Mouse (Mus musculus) neural tube, embryonic 15.5 days (tissue): Measurements from ENCODE around the gene Gga1. TPM values are rescaled to one million over a fixed set of nuclear protein-coding genes. Genes with fewer than 3 reads are reported as not detected.
"Not testable (repeated sequence)": the region's sequence is repeated elsewhere in the genome, so short reads cannot be mapped to it uniquely, and the experiment has no call there.

Experiments used
- ATAC-seq: fragments of 200-750 bp; cut with Nextera tagmentation; 2 replicates; pipeline ENCODE4 v1.8.0; 2017; ENCODE audit warnings: mild to moderate bottlenecking, moderate TSS enrichment, moderate library complexity; ENCODE audit not compliant: low FRiP score
- H3K27ac ChIP-seq: fragments of 300-500 bp; sonication (generic); replicated peaks from 2 replicates; pipeline ENCODE4 v1.5.1; 2015; ENCODE audit warnings: mild to moderate bottlenecking, inconsistent platforms
- H3K27me3 ChIP-seq: fragments of 300-500 bp; sonication (generic); replicated peaks from 2 replicates; pipeline ENCODE4 v1.6.1; 2015; ENCODE audit warnings: inconsistent platforms
- H3K36me3 ChIP-seq: fragments of 300-500 bp; sonication (generic); 2 replicates; pipeline ENCODE4 v1.6.1; 2015; ENCODE audit warnings: inconsistent platforms
- H3K4me1 ChIP-seq: fragments of 300-500 bp; sonication (generic); 2 replicates; pipeline ENCODE4 v1.6.1; 2015; ENCODE audit warnings: inconsistent platforms
- H3K4me2 ChIP-seq: fragments of 300-500 bp; sonication (generic); 2 replicates; pipeline ENCODE4 v1.6.1; 2015; ENCODE audit warnings: inconsistent platforms, mild to moderate bottlenecking, moderate library complexity
- H3K4me3 ChIP-seq: fragments of 300-500 bp; sonication (generic); replicated peaks from 2 replicates; pipeline ENCODE4 v1.5.1; 2015; ENCODE audit warnings: mild to moderate bottlenecking, inconsistent platforms
- H3K9ac ChIP-seq: fragments of 300-500 bp; sonication (generic); replicated peaks from 2 replicates; pipeline ENCODE4 v1.6.1; 2015; ENCODE audit warnings: mild to moderate bottlenecking, inconsistent platforms
- H3K9me3 ChIP-seq: fragments of 300-500 bp; sonication (generic); replicated peaks from 2 replicates; pipeline ENCODE4 v1.6.1; 2016; ENCODE audit warnings: inconsistent platforms
- WGBS: fragments of 180-500 bp; shearing (Covaris S2); methylation state at CpG from one replicate; pipeline ENCODE4 v1.1.7; 2015; ENCODE audit warnings: mixed read lengths; 5-methylcytosine and 5-hydroxymethylcytosine counted together
- polyA plus RNA-seq: library from polyadenylated mRNA; unstranded; fragments of >200 nt; fragmentation: Nextera tagmentation; extraction: Ambion mirVana; gene quantifications from 2 replicates; pipeline ENCODE4 v1.2.1, GENCODE M21; 2015

The Gga1 gene
- polyA plus RNA-seq, 1 experiment from 2014 or later: 42.6 TPM

DNA sequence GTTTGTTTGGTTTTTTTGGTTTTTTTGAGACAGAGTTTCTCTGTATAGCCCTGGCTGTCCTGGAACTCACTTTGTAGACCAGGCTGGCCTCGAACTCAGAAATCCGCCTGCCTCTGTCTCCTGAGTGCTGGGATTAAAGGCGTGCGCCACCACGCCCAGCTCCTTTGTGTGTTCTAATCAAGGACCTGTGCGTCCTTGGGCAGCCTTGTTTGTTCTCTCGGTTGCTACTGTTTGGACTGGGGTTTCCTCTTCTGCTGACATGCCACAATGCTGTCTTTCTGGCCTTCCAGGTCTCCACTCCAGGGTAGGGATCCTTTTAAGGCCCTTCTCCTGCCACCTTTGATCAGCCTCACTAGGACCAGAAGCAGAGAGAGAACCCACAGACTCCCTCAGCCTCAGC lies 30.2 kb upstream of the Gga1 start:
- not testable (repeated sequence) for H3K9ac ChIP-seq, H3K4me3 ChIP-seq, H3K9me3 ChIP-seq, ATAC-seq, H3K27ac ChIP-seq, H3K36me3 ChIP-seq, H3K4me2 ChIP-seq
- WGBS: 83% methylated on average over 7 of the region's 7 CpGs
- peaks cover 40% of the 10 kb centered on the region for H3K4me1 ChIP-seq
- peaks cover 21% of the 10 kb centered on the region for H3K27me3 ChIP-seq

DNA sequence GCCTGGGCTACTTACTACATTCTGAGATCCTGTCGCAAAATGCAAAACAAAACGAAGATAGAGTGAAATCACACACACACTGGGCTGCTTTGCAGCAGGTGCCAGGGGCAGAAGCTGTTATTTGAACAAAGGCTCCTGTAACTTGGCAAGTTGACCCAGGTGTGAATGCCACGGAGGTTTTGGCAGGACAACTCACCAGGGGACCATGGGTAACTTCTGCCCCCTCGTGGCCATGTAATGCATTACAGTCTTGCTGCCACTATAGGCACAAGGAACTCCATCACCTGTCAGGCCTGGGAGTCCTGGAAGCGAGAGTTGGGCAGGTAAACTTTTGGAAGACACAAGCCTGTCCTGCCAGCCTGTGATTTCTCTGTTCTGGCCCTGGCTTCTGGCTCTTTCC lies 28.5 kb upstream of the Gga1 start:
- Histone ChIP-seq H3K9me3 (no peaks in the 10 kb centered on the region), H3K9ac (no peak overlapping the region), H3K36me3 (no peaks in the 10 kb centered on the region), H3K4me3 (no peak overlapping the region), H3K27ac (no peak overlapping the region), H3K27me3 (peaks cover 14% of the 10 kb centered on the region), H3K4me2 (no peak overlapping the region), H3K4me1 (peaks cover 29% of the 10 kb centered on the region)
- no peak for ATAC-seq
- 36% methylated on average over 5 of the region's 5 CpGs for WGBS

DNA sequence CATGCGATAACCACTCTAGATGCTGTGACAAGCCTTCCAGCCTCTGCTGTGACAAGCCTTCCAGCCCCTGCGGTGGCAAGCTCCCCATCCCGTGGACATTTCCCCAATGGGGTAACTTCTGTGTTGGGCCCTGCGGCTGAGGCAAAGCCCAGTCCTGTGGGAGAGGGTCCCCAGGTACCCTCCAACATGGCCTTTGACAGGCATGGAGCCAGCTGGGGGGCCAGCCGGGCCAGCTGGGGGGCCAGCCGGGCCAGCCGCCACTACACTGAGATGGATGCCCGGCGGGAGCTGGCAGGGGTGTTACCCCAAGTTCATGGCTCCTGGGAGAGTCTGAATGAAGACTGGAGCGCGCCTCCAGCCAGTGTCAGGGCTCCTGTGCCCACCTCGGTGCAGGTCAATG lies 27.5 kb upstream of the Gga1 start:
- ATAC-seq: no peak
- no peaks in the 10 kb centered on the region for H3K36me3 ChIP-seq
- peaks cover 4% of the 10 kb centered on the region for H3K27me3 ChIP-seq
- no peak overlapping the region for H3K27ac ChIP-seq
- H3K4me2 ChIP-seq: no peak overlapping the region
- H3K4me1 ChIP-seq: peaks cover 23% of the 10 kb centered on the region
- H3K4me3 ChIP-seq: no peak overlapping the region
- H3K9me3 ChIP-seq: no peaks in the 10 kb centered on the region
- 85% methylated on average over 12 of the region's 12 CpGs for WGBS
- H3K9ac ChIP-seq: no peak overlapping the region

DNA sequence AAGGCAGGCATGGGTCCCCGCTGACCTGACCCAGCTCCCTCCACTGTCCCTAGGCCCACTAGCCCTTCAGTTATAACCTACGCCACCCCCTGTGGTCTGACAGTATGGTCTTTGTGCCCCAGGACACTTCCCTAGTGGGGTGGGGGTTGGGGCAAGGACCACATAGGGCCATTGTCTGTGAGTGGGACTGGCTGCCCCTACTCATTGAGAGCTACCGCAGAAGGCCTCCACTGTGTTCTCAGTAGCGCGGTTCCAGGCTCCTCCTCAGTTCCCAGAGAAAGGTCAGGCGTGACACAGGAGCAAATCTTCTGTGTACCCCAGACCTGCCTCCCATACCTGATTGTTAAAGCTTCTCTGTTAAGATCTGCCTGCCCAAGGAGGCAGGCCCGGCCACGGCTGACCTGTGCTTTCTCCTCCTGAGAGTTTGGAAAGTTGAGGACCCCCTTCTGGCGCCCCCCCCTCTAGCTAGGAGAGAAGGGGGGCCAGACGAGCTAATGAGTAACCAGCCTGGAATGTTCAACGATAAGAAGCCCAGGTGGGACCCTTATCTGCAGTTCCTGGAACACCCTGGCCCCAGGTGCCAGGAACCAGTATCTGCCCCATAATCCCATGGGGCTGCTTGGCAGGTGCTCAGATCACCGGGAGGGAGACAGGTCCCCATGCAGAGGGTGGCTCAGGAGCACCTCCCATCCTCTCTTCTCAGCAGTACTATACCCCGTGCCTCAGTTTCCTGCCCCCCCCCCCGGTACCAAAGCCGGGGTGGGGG lies 26.7 kb upstream of the Gga1 start:
- Histone ChIP-seq H3K27ac (no peak overlapping the region), H3K27me3 (no peaks in the 10 kb centered on the region), H3K4me3 (no peak overlapping the region), H3K36me3 (no peaks in the 10 kb centered on the region), H3K4me1 (peaks cover 15% of the 10 kb centered on the region), H3K9me3 (no peaks in the 10 kb centered on the region), H3K4me2 (no peak overlapping the region), H3K9ac (no peak overlapping the region)
- 75% methylated on average over 15 of the region's 15 CpGs for WGBS
- no peak for ATAC-seq

DNA sequence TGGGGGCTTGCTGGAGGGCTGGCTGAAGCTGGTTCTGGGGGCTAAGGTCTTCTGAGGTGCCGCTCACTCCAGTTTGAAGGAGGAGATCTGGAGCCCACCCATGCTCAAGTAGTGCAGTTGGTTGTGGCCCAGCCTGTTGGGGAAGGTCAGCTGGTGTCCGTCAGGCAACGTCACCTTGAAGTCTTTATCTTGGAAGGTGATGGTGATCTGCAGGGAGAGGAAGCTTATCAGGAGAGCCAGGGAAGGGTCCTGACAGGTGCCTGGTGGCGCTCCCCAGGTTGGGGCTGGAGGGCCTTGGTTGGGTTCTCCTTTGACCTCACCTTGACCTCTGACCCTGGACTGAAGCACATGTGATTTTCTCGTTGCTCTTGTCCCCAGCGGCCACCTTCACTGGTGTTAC lies 26.0 kb upstream of the Gga1 start:
- ATAC-seq: no peak
- Histone ChIP-seq H3K4me3 (no peak overlapping the region), H3K27me3 (no peaks in the 10 kb centered on the region)

DNA sequence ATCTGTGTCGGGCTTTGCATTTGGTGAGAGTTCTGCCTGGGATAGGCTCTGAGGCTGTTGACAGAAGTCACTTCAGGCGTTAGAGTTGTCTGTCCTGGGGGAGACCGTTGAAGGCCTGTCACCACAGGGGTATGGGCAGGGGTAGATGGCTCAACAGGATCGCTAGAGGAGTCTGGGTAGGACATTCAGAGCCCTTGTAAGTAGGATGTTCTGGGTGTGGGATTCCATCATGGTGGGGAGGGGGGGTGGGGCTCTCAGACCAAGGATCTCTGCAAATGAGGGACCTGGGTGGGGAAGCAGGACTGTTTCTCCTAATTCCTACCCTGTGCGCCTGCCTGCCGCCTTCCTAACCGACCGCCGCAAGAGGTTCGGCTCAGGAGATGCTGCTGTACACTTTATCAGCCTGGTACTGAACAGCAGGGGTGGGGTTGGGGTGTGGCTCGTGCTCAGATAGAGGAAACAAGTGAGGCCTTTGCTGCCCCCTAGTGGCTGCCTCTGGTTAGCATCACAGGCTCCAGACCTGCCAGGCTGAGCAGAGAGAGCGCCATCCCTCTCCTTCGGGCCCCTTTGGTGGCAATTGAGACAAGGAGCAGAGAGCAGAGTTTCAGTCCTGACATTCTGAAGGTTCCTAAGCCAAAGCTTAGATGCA lies 25.4 kb upstream of the Gga1 start:
- no peaks in the 10 kb centered on the region for H3K36me3 ChIP-seq
- H3K27ac ChIP-seq: no peak overlapping the region
- peak; percentile 84 for ATAC-seq
- no peak overlapping the region for H3K4me3 ChIP-seq
- 17% methylated on average over 13 of the region's 13 CpGs for WGBS
- H3K4me1 ChIP-seq: peaks cover 5% of the 10 kb centered on the region; the same call in 1 of the 2 replicates
- no peak overlapping the region for H3K9ac ChIP-seq
- peak overlapping the region; percentile 46 for H3K4me2 ChIP-seq
- H3K9me3 ChIP-seq: no peaks in the 10 kb centered on the region
- no peaks in the 10 kb centered on the region for H3K27me3 ChIP-seq

More for the DNA sequence above, 26.0 kb upstream of the Gga1 start:
- no peak overlapping the region for H3K4me2 ChIP-seq
- H3K9ac ChIP-seq: no peak overlapping the region
- H3K4me1 ChIP-seq: peaks cover 9% of the 10 kb centered on the region
- no peaks in the 10 kb centered on the region for H3K9me3 ChIP-seq
- no peak overlapping the region for H3K27ac ChIP-seq
- 79% methylated on average over 6 of the region's 6 CpGs for WGBS
- no peaks in the 10 kb centered on the region for H3K36me3 ChIP-seq

GRCm38 (mm10) chr15:78855303-78855965 lies 21.6 kb upstream of the Gga1 start, which contains the start of gene Lgals2:
Gene Lgals2, minus strand, starts transcription at chr15:78855529.
- no peak within 1 kb of the TSS for H3K4me3 ChIP-seq

GRCm38 (mm10) chr15:78857009-78857408 lies 20.0 kb upstream of the Gga1 start:
- Histone ChIP-seq H3K27ac (no peak overlapping the region), H3K9me3 (no peaks in the 10 kb centered on the region), H3K36me3 (no peaks in the 10 kb centered on the region), H3K9ac (no peak overlapping the region), H3K4me1 (0 out of 2 replicates have a peak, but pooled peaks cover under 1% of the 10 kb centered on the region), H3K27me3 (no peaks in the 10 kb centered on the region), H3K4me2 (no peak overlapping the region), H3K4me3 (no peak overlapping the region)
- WGBS: 71% methylated on average over 7 of the region's 7 CpGs
- no peak for ATAC-seq

More at GRCm38 (mm10) chr15:78855303-78855965, 21.6 kb upstream of the Gga1 start, which contains the start of gene Lgals2:
- Histone ChIP-seq H3K27me3 (no peaks in the 10 kb centered on the region), H3K9me3 (no peaks in the 10 kb centered on the region), H3K36me3 (no peaks in the 10 kb centered on the region), H3K4me1 (peaks cover 5% of the 10 kb centered on the region; the same call in 1 of the 2 replicates), H3K27ac (no peak within 1 kb of the TSS), H3K4me2 (no peak within 1 kb of the TSS), H3K9ac (no peak within 1 kb of the TSS)
- ATAC-seq: no peak
- 75% methylated on average over 8 of the region's 8 CpGs for WGBS

GRCm38 (mm10) chr15:78859311-78859710 lies 17.7 kb upstream of the Gga1 start:
- no peaks in the 10 kb centered on the region for H3K9me3 ChIP-seq
- no peaks in the 10 kb centered on the region for H3K36me3 ChIP-seq
- no peak overlapping the region for H3K27ac ChIP-seq
- no peak overlapping the region for H3K9ac ChIP-seq
- 84% methylated on average over 4 of the region's 4 CpGs for WGBS
- no peak overlapping the region for H3K4me3 ChIP-seq
- no peak overlapping the region for H3K4me2 ChIP-seq
- no peaks in the 10 kb centered on the region for H3K27me3 ChIP-seq
- 0 out of 2 replicates have a peak, but pooled peaks cover 3% of the 10 kb centered on the region for H3K4me1 ChIP-seq
- no peak for ATAC-seq

- Histone ChIP-seq H3K4me3 (no peak overlapping the region), H3K27me3 (no peaks in the 10 kb centered on the region), H3K4me1 (0 out of 2 replicates have a peak, but pooled peaks cover 3% of the 10 kb centered on the region), H3K4me2 (no peak overlapping the region), H3K9me3 (no peaks in the 10 kb centered on the region), H3K27ac (no peak overlapping the region), H3K36me3 (no peaks in the 10 kb centered on the region), H3K9ac (no peak overlapping the region)
- 83% methylated on average over 6 of the region's 6 CpGs for WGBS
- ATAC-seq: no peak
Observed at GRCm38 (mm10) chr15:78859714-78860113, 17.3 kb upstream of the Gga1 start.

DNA sequence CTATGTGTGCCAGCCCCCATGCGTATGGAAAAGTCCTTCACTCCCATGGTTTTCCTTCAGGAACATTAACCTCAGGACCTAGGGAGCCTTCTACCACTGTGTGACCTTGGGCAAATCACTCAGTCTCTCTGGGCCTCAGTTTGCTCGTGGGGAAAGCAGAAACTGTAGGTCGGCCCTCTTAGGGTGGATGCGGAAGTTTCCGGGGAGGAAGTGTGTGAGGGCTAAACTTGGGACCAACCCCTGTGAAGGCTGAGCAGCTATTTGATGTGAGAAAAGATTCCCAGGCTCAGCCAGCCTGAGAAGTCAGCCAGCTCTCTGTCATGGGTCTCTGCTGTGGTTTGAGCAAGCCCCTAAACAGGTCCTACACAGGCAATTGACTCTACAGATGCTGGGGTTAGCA lies 14.7 kb upstream of the Gga1 start:
- Histone ChIP-seq H3K9ac (no peak overlapping the region), H3K4me2 (no peak overlapping the region), H3K9me3 (no peaks in the 10 kb centered on the region), H3K27ac (no peak overlapping the region), H3K27me3 (no peaks in the 10 kb centered on the region), H3K4me3 (no peak overlapping the region), H3K36me3 (no peaks in the 10 kb centered on the region), H3K4me1 (0 out of 2 replicates have a peak, but pooled peaks cover 3% of the 10 kb centered on the region)
- WGBS: 84% methylated on average over 5 of the region's 5 CpGs
- no peak for ATAC-seq
